Mouse (Mus musculus) erythroblast, embryonic 14.5 days (primary cell): ENCODE results near the gene Mocs1.

Source experiments
- GATA1 ChIP-seq: IDR thresholded peaks from 2 replicates; pipeline ENCODE4 v1.6.1; 2012; ENCODE audit warnings: low read length, inconsistent platforms, mixed read lengths
- TAL1 ChIP-seq: IDR thresholded peaks from 3 replicates; pipeline ENCODE4 v1.6.1; 2012; ENCODE audit warnings: low read length, inconsistent platforms, mixed read lengths

GRCm38 (mm10) chr17:49435081-49435480, 6.9 kb downstream of the Mocs1 start:
- no peak for TF ChIP-seq GATA1
- TF ChIP-seq TAL1, result no peak
